Mouse (Mus musculus): Measurements from ENCODE around the gene Pkn1. TPM values are rescaled to one million over a fixed set of nuclear protein-coding genes. Genes with fewer than 3 reads are reported as not detected.

Gene Pkn1
- total RNA-seq, 2 experiments from 2014 or later, result 60.5 to 61.1 TPM

- DNase-seq, result no peak
- intact Hi-C loops (cut with DNase I), result loop anchor here (5.0 kb wide), 1 partner anchor 50 kb away; no protein-coding TSS in a partner anchor
Measured at GRCm38 (mm10) chr8:83621691-83622388, 77.1 kb downstream of the Pkn1 start.

DNA sequence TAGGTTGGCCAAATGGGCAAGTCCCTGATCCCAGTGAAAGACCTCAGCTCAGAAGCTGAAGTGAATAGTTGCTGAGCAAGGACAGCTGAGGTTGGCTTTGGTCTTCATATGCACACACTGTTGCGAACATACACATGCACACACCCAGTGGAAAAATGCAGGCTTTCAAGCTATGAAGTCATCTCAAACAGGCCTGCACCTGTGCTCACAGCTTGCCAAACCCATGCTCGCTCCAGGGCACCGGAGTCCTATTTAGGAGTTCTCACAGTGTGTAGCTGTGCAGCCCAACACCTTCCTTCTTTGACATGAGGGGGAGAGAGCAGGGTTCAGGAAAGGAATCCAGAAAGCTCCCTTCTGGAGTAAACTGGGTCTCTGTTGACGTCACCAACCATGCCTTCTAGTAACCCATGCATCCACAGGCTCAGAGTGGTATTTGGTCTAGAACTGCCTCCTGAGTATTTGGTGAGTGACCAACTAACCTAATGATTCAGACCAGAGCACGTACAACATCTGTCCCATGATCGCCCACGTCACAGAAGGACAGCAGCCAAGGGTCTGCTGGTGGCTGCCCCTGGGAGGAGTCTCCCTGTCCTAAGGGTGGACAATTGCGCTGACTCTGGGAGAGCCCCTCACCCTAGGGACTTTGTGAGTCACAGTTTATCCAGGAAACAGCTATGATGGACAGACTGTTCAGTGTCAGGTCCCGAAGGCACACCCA lies 79.3 kb downstream of the Pkn1 start:
- DNase-seq, result no peak
- intact Hi-C loops (cut with DNase I), result loop anchor here (5.0 kb wide), 1 partner anchor 47 kb away; no protein-coding TSS in a partner anchor

DNA sequence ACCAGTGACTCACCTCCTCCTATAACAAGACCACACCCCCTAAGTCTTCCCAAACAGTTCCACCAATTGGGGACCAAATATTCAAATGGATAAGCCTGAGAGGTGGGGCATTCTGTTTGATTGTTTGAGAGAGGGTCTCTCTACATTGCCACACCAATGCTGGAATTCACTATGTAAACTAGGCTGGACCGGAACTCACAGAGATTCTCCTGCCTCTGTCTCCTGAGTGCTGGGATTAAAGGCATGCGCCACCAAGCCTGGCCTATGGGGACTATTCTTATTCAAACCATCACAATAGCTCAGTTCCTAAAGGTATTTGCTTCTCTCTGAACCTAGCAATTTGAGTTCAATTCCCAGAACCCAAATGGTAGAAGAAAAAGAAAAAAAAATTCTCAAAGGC lies 80.4 kb downstream of the Pkn1 start:
- intact Hi-C loops (cut with DNase I), result no loop called here
- DNase-seq, result no peak

DNA sequence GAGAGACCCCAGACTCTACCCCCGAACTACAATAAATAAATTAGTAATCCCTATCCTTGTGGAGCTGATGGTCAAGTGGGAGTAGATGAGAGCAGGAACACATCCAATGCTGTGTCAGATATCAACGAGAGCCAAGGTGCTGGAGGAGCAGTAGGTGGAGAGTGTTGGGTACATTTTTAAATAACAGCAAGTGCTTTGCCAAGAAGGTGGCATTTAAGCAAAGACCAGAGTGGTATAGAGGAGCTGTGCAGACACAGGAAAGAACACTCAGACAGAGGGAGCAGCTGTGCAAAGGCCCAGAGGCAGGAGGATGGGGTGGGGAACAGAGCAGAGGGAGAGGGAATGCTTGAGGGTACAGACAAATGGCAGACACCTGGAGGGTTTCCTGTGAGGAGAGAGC lies 81.9 kb downstream of the Pkn1 start:
- DNase-seq, result no peak
- intact Hi-C loops (cut with DNase I), result no loop called here

GRCm38 (mm10) chr8:83616625-83617024 lies 82.4 kb downstream of the Pkn1 start:
- intact Hi-C loops (cut with DNase I), result no loop called here
- DNase-seq, result no peak

Small RNA genes within 50 kb of the gene (microRNA-seq; reads per million reads assigned to microRNA genes)
- 0 to 0.27 reads per million in 2 experiments for gene Mir1668

Other genes starting within 250 kb of the Pkn1 start
- gene Scoc, start 240.8 kb downstream of the Pkn1 start, total RNA-seq (2021), result 10 to 100 TPM; 39.6 to 44.3 TPM
- not detected for gene Olfr370, start 163.4 kb downstream of the Pkn1 start, total RNA-seq (2021)
- gene Ndufb7, start 132.5 kb downstream of the Pkn1 start, total RNA-seq (2021), result 100 to 1,000 TPM; 675 to 683 TPM
- 100 to 1,000 TPM; 184 to 210 TPM for gene Tecr, start 91.2 kb downstream of the Pkn1 start, total RNA-seq (2021)
- 10 to 100 TPM; 13.9 to 18.2 TPM for gene Dnajb1, start 91.0 kb downstream of the Pkn1 start, total RNA-seq (2021)
- gene Gipc1, start 46.5 kb downstream of the Pkn1 start, total RNA-seq (2021), result 10 to 100 TPM; 34.1 to 34.6 TPM
- under 1 TPM; 0.44 to 0.53 TPM for gene Ptger1, start 32.5 kb downstream of the Pkn1 start, total RNA-seq (2021)
- gene Ddx39, start 16.0 kb upstream of the Pkn1 start, total RNA-seq (2021), result 10 to 100 TPM; 24.1 to 26.0 TPM
- 10 to 100 TPM; 56.7 to 59.2 TPM for gene Adgre5, start 42.1 kb upstream of the Pkn1 start, total RNA-seq (2021)
- gene Adgrl1, start 200.9 kb upstream of the Pkn1 start, total RNA-seq (2021), result 10 to 100 TPM; 21.1 to 21.6 TPM